ENCODE assay signal across 9 mouse cellular contexts in the genomic region with DNA sequence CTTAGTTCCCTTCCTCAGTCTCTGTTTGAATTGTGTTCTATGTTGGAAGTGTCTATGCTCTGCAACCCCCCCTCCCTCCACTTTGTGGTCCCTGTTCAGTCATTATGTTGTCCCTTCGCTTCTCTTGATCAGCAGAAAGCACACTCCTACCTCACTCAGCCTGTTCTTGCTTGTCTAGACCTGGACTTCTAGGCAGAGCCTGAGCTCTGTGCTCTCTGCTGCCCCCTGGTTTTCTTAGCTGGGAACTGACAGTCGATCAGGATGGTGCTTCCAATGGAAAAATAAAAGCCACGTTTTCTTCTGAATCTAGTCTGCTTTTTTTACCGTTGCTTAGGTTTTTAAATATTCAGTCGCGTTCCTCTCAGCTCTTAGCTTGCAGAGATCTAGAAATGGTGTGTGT. TPM values are rescaled to one million over a fixed set of nuclear protein-coding genes. Genes with fewer than 3 reads are reported as not detected.
DNase-seq lines count a peak whose midpoint lies in the region; ATAC-seq and TF ChIP-seq lines count a peak whose summit lies in the region.
"Had no signal": no experiment of that assay in that cellular context is flagged by ENCODE, and none has a peak within 500 bp of the region (broad histone marks: within the 10 kb centered on the region; RNA-seq: fewer than 3 reads in every experiment).

No protein-coding gene starts in this region.

- peak; percentile 83 for DNase-seq in brain, embryonic 14.5 days (ENCODE audit: low read depth)
- DNase-seq in layer of hippocampus, adult 8-10 months (ENCODE audit: low spot score in 2 of 2) = peak; percentile 54 to 85
- peak; percentile 81 for DNase-seq in lung, postnatal 14 days
- peak; percentile 86 to 89 for DNase-seq in right cerebral cortex, adult 2 months (ENCODE audit: low spot score in 2 of 2)
- DNase-seq in urinary bladder, postnatal 36 days (ENCODE audit: low spot score in 2 of 2) = peak; percentile 62 to 76

- no peaks in the 10 kb centered on the region for H3K36me3 ChIP-seq in ES-Bruce4 (ENCODE audit: control insufficient read depth, insufficient read depth, low read length, poor library complexity, severe bottlenecking)

- H3K9me3 ChIP-seq in ES-Bruce4 (replicated peaks; ENCODE audit: control insufficient read depth, insufficient read depth, low read length, poor library complexity, severe bottlenecking) = no peaks in the 10 kb centered on the region
- H3K9me3 ChIP-seq: heart, embryonic 15.5 days had no signal

- TF ChIP-seq CTCF in ES-Bruce4 (IDR thresholded peaks at IDR 0.05; ENCODE audit: low read depth, low read length) = peak; percentile 91
- peak; percentile 90 for TF ChIP-seq CTCF in brain, embryonic 14.5 days (IDR thresholded peaks at IDR 0.05; ENCODE audit: borderline replicate concordance, extremely low read depth, insufficient read depth, insufficient read length)
- peak; percentile 74 for TF ChIP-seq CTCF in embryonic fibroblast, embryonic 13.5 days (IDR thresholded peaks at IDR 0.05; ENCODE audit: borderline replicate concordance, insufficient read depth, low read length)

- H3K4me3 ChIP-seq in ES-Bruce4 (ENCODE audit: low read depth, low read length) = no peak overlapping the region
- H3K4me3 ChIP-seq in embryonic fibroblast, embryonic 13.5 days (ENCODE audit: insufficient read depth, low read length) = no peak overlapping the region
- H3K4me3 ChIP-seq: heart, embryonic 15.5 days had no signal

- no peaks in the 10 kb centered on the region for H3K27me3 ChIP-seq in ES-Bruce4 (ENCODE audit: control insufficient read depth, insufficient read depth, low read length, poor library complexity, severe bottlenecking)

- TF ChIP-seq EP300 in ES-Bruce4 (IDR thresholded peaks at IDR 0.05; ENCODE audit: insufficient read depth, low read depth, low read length) = 0 out of 2 replicates have a peak, but pooled peaks have one; percentile 16

- peak overlapping the region; percentile 17; the same call in 1 of the 2 replicates for H3K9ac ChIP-seq in ES-Bruce4 (ENCODE audit: low read depth, poor library complexity, severe bottlenecking)
- H3K9ac ChIP-seq: heart, embryonic 15.5 days had no signal

- ATAC-seq in hematopoietic stem cell, adult 5-6 weeks (replicated peaks in 1 of 2; ENCODE audit: insufficient read depth in 1 of 2, low FRiP score in 2 of 2, low TSS enrichment in 1 of 2, low read depth in 1 of 2, poor library complexity in 2 of 2, severe bottlenecking in 2 of 2) = peak; percentile 70 to 81; a peak in 2 of 4 replicates

- no peak for TF ChIP-seq POLR2A in ES-Bruce4 (IDR thresholded peaks at IDR 0.05; ENCODE audit: insufficient read depth, low read length)
- TF ChIP-seq POLR2A in brain, embryonic 14.5 days (IDR thresholded peaks at IDR 0.05; ENCODE audit: borderline replicate concordance, extremely low read depth, insufficient read depth, insufficient read length, poor library complexity, severe bottlenecking) = no peak
- no peak for TF ChIP-seq POLR2A in embryonic fibroblast, embryonic 13.5 days (IDR thresholded peaks at IDR 0.05; ENCODE audit: low read depth, low read length)

- peaks cover 23% of the 10 kb centered on the region for H3K4me1 ChIP-seq in ES-Bruce4 (ENCODE audit: control insufficient read depth, insufficient read depth, low read length)
- H3K4me1 ChIP-seq in embryonic fibroblast, embryonic 13.5 days (ENCODE audit: control insufficient read depth, insufficient read depth, low read length) = no peaks in the 10 kb centered on the region
- H3K4me1 ChIP-seq: heart, embryonic 15.5 days had no signal

- peak overlapping the region; percentile 26; the same call in 1 of the 2 replicates for H3K27ac ChIP-seq in ES-Bruce4 (ENCODE audit: insufficient read depth, low read length)
- H3K27ac ChIP-seq in embryonic fibroblast, embryonic 13.5 days (ENCODE audit: insufficient read depth, low read length) = no peak overlapping the region
- H3K27ac ChIP-seq: heart, embryonic 15.5 days had no signal

RNA-seq across cellular contexts. Expression of gene Psors1c2, which starts 1.3 kb away (rescaled TPM):
- polyA plus RNA-seq in ES-Bruce4 (2011; ENCODE audit: insufficient read depth, insufficient read length, low read depth, missing spikeins) = 4.6 and 7.0 TPM in 2 replicates
- polyA plus RNA-seq in brain, embryonic 14.5 days (2012; rRNA removed) = 0.98 and 1.2 TPM in 2 replicates
- 0.63 TPM in 1 of 2 replicates, not detected in the other for polyA plus RNA-seq in embryonic fibroblast, embryonic 13.5 days (2011; ENCODE audit: insufficient read length, low read depth, missing spikeins)
- not detected in 2 replicates for total RNA-seq in hematopoietic stem cell, adult 5-6 weeks (2017)
- total RNA-seq in layer of hippocampus, adult 8-10 months (2022) = 1 to 10 TPM in 2 of 4 experiments, under 1 TPM in 1, not detected in 1; 0.96 to 2.2 (median 2.1) TPM

RNA-seq across cellular contexts. Expression of gene Cchcr1, which starts 17.4 kb away (rescaled TPM):
- polyA plus RNA-seq in ES-Bruce4 (2011; ENCODE audit: insufficient read depth, insufficient read length, low read depth, missing spikeins) = 13.4 and 15.3 TPM in 2 replicates
- 11.5 and 18.4 TPM in 2 replicates for polyA plus RNA-seq in brain, embryonic 14.5 days (2012; rRNA removed)
- 18.6 and 22.8 TPM in 2 replicates for polyA plus RNA-seq in embryonic fibroblast, embryonic 13.5 days (2011; ENCODE audit: insufficient read length, low read depth, missing spikeins)
- 9.4 and 14.5 TPM in 2 replicates for total RNA-seq in hematopoietic stem cell, adult 5-6 weeks (2017)
- 10 to 100 TPM; 12.2 to 13.5 (median 12.9) TPM for total RNA-seq in layer of hippocampus, adult 8-10 months (2022)

RNA-seq across cellular contexts. Expression of gene Cdsn, which starts 17.6 kb away (rescaled TPM):
- polyA plus RNA-seq in ES-Bruce4 (2011; ENCODE audit: insufficient read depth, insufficient read length, low read depth, missing spikeins) = 0.33 TPM in 1 of 2 replicates, not detected in the other
- 0.06 and 0.18 TPM in 2 replicates for polyA plus RNA-seq in brain, embryonic 14.5 days (2012; rRNA removed)
- 19.8 and 28.6 TPM in 2 replicates for polyA plus RNA-seq in embryonic fibroblast, embryonic 13.5 days (2011; ENCODE audit: insufficient read length, low read depth, missing spikeins)
- not detected in 2 replicates for total RNA-seq in hematopoietic stem cell, adult 5-6 weeks (2017)
- total RNA-seq in layer of hippocampus, adult 8-10 months (2022) = under 1 TPM; 0.12 to 0.64 (median 0.37) TPM

RNA-seq across cellular contexts. Expression of gene Tcf19, which starts 17.7 kb away (rescaled TPM):
- 4.0 and 5.2 TPM in 2 replicates for polyA plus RNA-seq in ES-Bruce4 (2011; ENCODE audit: insufficient read depth, insufficient read length, low read depth, missing spikeins)
- polyA plus RNA-seq in brain, embryonic 14.5 days (2012; rRNA removed) = 17.4 and 33.8 TPM in 2 replicates
- polyA plus RNA-seq in embryonic fibroblast, embryonic 13.5 days (2011; ENCODE audit: insufficient read length, low read depth, missing spikeins) = 25.5 and 30.6 TPM in 2 replicates
- 8.0 and 13.1 TPM in 2 replicates for total RNA-seq in hematopoietic stem cell, adult 5-6 weeks (2017)
- 1 to 10 TPM; 4.5 to 6.2 (median 5.2) TPM for total RNA-seq in layer of hippocampus, adult 8-10 months (2022)

RNA-seq across cellular contexts. Expression of gene Pou5f1, which starts 28.5 kb away (rescaled TPM):
- polyA plus RNA-seq in ES-Bruce4 (2011; ENCODE audit: insufficient read depth, insufficient read length, low read depth, missing spikeins) = 397 and 429 TPM in 2 replicates
- 0.06 TPM in 1 of 2 replicates, not detected in the other for polyA plus RNA-seq in brain, embryonic 14.5 days (2012; rRNA removed)
- 0.39 TPM in 1 of 2 replicates, not detected in the other for polyA plus RNA-seq in embryonic fibroblast, embryonic 13.5 days (2011; ENCODE audit: insufficient read length, low read depth, missing spikeins)
- total RNA-seq in hematopoietic stem cell, adult 5-6 weeks (2017) = 0.31 and 0.45 TPM in 2 replicates
- under 1 TPM in 2 of 4 experiments, not detected in 2; 0.45 to 0.69 TPM for total RNA-seq in layer of hippocampus, adult 8-10 months (2022)
- polyA plus RNA-seq: heart, embryonic 15.5 days had no signal

Comparison
In these comparisons a context has a peak if more than half of its experiments do, and no peak if none do; other contexts are left out.
1. RNA of gene Cdsn, which starts 17.6 kb away (polyA plus RNA-seq): 19.8 to 28.6 TPM in embryonic fibroblast, embryonic 13.5 days; 0.06 to 0.18 TPM in brain, embryonic 14.5 days and 0.33 TPM in ES-Bruce4; every median in the first group is over 10 times any median in the second.
2. Peak in every context shown above with its lines, with median percentiles within 50 percentile points of each other: CTCF ChIP-seq and DNase-seq.